Mouse (Mus musculus): ENCODE measurements at regions not wholly inside any gene's neighbourhood (a gene's known extent, or its start where the extent isn't known, plus 50 kb on each side); places are given as distances from the start of the nearest gene placed in this dataset. TPM values are rescaled to one million over a fixed set of nuclear protein-coding genes. Genes with fewer than 3 reads are reported as not detected.
"Not testable (repeated sequence)": the region's sequence is repeated elsewhere in the genome, so short reads cannot be mapped to it uniquely, and the experiment has no call there.

DNA sequence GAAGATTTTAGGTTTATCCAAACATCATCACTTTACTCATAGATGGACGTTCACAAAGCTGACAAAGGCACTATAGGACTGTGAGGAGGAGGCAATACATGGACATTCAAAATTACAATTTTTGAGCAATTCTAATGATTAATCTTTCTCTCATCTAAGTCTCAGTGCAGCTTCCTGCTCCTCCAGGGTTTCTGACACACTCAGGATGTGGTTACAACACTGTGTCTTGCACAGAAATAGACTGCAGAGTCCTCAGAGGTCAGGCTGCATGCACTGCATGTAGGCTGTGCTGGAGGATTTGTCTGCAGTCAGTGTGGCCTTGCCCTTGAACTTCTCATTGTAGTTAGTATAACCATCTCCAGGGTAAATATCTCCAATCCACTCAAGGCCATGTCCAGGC, 257.2 kb upstream of the Zfp386 start:
- not testable (repeated sequence) for H3K9me3 ChIP-seq (ENCODE audit: control insufficient read depth); ATAC-seq; H3K9ac ChIP-seq (ENCODE audit: low read depth, low read length); H3K36me3 ChIP-seq (ENCODE audit: control insufficient read depth, insufficient read depth); H3K4me2 ChIP-seq (replicated peaks; ENCODE audit: low read depth); H3K4me3 ChIP-seq (ENCODE audit: low read depth, low read length); H3K27ac ChIP-seq (ENCODE audit: low read depth, low read length); H3K27me3 ChIP-seq (replicated peaks; ENCODE audit: control insufficient read depth, insufficient read depth, low read length); H3K4me1 ChIP-seq (replicated peaks; ENCODE audit: control insufficient read depth, insufficient read depth, low read length)
- 67% methylated on average over 1 of the region's 1 CpGs for WGBS

DNA sequence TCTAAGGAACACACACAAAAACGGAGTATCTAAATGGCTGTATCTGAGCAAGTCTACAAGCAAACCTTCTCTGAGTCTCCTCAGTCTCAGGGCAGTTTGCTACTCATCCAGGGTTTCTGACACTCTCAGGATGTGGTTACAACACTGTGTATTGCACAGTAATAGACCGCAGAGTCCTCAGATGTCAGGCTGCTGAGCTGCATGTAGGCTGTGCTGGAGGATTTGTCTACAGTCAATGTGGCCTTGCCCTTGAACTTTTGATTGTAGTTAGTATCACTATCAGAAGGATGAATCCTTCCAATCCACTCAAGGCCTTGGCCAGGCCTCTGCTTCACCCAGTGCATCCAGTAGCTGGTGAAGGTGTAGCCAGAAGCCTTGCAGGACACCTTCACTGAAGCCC, 245.0 kb upstream of the Zfp386 start:
- not testable (repeated sequence) for H3K27ac ChIP-seq (ENCODE audit: low read depth, low read length); H3K36me3 ChIP-seq (ENCODE audit: control insufficient read depth, insufficient read depth); H3K9me3 ChIP-seq (ENCODE audit: control insufficient read depth); ATAC-seq; H3K4me3 ChIP-seq (ENCODE audit: low read depth, low read length); H3K9ac ChIP-seq (ENCODE audit: low read depth, low read length); H3K4me1 ChIP-seq (replicated peaks; ENCODE audit: control insufficient read depth, insufficient read depth, low read length); H3K4me2 ChIP-seq (replicated peaks; ENCODE audit: low read depth); H3K27me3 ChIP-seq (replicated peaks; ENCODE audit: control insufficient read depth, insufficient read depth, low read length)
- WGBS, result 49% methylated on average over 2 of the region's 2 CpGs

DNA sequence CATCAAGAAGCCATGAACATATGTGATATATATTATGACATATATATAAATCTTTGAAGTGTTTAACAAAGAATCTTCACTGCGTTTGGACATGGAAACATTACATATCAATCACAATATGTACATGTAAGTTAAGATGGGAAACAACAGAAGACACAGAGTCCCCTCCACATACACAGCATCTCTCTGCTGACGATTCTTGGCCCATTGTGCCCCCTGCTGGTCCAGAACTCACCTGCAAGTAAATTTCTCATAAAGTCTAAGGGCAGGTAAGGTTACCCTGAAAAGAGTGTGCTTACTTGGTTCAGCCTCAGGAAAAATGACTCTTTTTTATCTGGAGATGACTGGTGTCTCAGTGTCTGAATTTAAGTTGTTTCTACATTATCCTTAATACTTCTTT, 243.8 kb upstream of the Zfp386 start:
- WGBS, result 43% methylated on average over 2 of the region's 2 CpGs
- not testable (repeated sequence) for H3K4me3 ChIP-seq (ENCODE audit: low read depth, low read length); H3K4me1 ChIP-seq (replicated peaks; ENCODE audit: control insufficient read depth, insufficient read depth, low read length)

GRCm38 (mm10) chr12:115807978-115808377, 239.5 kb upstream of the Zfp386 start:
- ATAC-seq, result no peak
- WGBS, result 51% methylated on average over 1 of the region's 1 CpGs
- Histone ChIP-seq H3K27ac (ENCODE audit: low read depth, low read length) (no peak overlapping the region), H3K9me3 (ENCODE audit: control insufficient read depth) (no peaks in the 10 kb centered on the region), H3K9ac (ENCODE audit: low read depth, low read length) (no peak overlapping the region), H3K4me1 (replicated peaks; ENCODE audit: control insufficient read depth, insufficient read depth, low read length) (no peaks in the 10 kb centered on the region), H3K4me2 (replicated peaks; ENCODE audit: low read depth) (no peak overlapping the region), H3K36me3 (ENCODE audit: control insufficient read depth, insufficient read depth) (no peaks in the 10 kb centered on the region), H3K4me3 (ENCODE audit: low read depth, low read length) (no peak overlapping the region), H3K27me3 (replicated peaks; ENCODE audit: control insufficient read depth, insufficient read depth, low read length) (no peaks in the 10 kb centered on the region)
- no peak for TF ChIP-seq CTCF (IDR thresholded peaks at IDR 0.05; ENCODE audit: low read depth)

More for the DNA sequence above, 243.8 kb upstream of the Zfp386 start:
- ATAC-seq; H3K27me3 ChIP-seq (replicated peaks; ENCODE audit: control insufficient read depth, insufficient read depth, low read length); H3K9ac ChIP-seq (ENCODE audit: low read depth, low read length); H3K27ac ChIP-seq (ENCODE audit: low read depth, low read length); H3K4me2 ChIP-seq (replicated peaks; ENCODE audit: low read depth); H3K9me3 ChIP-seq (ENCODE audit: control insufficient read depth); H3K36me3 ChIP-seq (ENCODE audit: control insufficient read depth, insufficient read depth): not testable (repeated sequence)

Small RNAs in the stretch of these regions (microRNA-seq; reads per million reads assigned to microRNA genes)
- gene Gm27722, result not detected
- not detected for gene Mir6388
